Mouse (Mus musculus): Measurements from ENCODE around the gene Gm10277.

DNA sequence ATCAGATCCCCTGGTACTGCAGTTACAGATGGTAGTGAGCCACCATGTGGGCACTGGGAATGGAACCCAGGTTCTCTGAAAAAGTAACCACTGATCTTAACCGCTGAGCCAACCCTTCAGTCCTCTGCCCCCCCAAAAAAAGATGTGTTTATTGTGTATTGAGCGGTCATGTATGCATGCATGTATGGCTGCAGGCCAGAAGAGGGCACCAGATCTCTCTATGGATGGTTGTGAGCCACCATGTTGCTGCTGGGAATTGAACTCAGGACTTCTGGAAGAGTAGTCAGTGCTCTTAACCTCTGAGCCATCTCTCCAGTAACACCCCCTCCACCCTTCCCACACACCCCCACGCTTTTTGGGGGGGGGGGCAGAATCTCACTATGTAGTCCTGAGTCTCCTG is 47.6 kb upstream of the Gm10277 start:
- TF ChIP-seq CTCF (conservative IDR thresholded peaks at IDR 0.05; ENCODE audit: insufficient read depth, insufficient read length, low read depth, low read length) = peak; percentile 40; the same call in 1 of the 2 replicates
- no peak for TF ChIP-seq POLR2A (IDR thresholded peaks at IDR 0.05; ENCODE audit: low read depth, low read length)

Measured in kidney, adult 2 months (tissue).